Mouse (Mus musculus): ENCODE measurements around the gene Ackr4.

The Ackr4 gene

DNA sequence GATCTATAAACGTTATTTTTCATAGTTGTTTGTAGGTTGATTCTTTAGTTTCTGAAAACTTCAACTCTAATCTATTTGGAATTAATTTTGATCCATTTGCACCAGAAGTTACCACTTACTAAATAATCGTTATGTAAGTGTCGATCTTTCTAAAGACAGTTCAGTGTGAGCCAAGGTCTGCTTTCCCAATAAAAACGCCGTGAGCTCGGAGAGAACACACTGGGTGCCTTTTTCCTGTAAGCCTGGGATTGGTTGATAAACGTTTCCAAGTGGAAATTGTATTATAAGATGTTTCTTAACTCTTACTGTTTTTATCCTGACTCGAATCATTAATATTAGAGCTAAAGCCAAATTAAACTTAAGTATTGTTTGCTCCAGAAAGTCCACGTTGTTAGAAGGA lies 19.8 kb downstream of the Ackr4 start:
- DNase-seq (ENCODE audit: low spot score in 2 of 2) = no peak

DNA sequence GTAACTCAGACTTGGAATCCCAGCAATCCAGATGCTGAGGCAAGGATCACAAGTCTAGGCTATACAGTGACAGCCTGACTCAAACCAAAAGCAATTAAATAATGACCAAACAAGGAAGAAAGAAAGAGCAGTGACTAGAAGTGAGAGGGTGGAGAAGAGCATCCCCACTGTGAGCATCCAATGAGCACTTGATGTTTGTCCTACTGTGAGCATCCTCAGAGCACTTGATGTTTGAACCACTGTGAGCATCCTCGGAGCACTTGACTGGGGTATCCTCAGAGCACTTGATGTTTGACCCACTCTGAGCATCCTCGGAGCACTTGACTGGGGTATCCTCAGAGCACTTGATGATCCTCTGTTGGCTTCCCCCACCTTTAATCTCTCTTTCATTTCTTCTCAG lies 21.7 kb downstream of the Ackr4 start:
- no peak for DNase-seq (ENCODE audit: low spot score in 2 of 2)

DNA sequence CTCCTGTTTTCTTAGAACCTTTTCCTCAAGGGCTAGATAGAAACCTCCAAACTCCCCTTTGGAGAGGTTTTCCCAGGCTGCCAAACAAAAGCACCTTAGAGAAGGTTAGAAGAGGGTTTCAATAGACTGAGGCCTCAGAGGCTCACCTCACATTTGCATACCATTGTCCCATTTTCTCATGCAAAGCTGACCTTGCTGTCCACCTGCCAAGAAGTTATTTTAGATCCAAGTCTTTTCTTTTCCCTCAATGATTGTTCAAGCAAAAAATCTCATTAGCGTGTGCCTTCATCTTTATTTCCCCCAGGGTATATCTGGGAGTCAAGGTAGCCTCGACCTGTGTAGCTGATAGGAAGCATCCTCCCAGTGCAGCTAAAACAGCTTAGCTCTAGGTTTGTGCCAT lies 23.8 kb downstream of the Ackr4 start:
- no peak for DNase-seq (ENCODE audit: low spot score in 2 of 2)

- DNase-seq (ENCODE audit: low spot score in 2 of 2) = no peak
These were observed 24.4 kb downstream of the Ackr4 start for GRCm38 (mm10) chr9:104102301-104102700.

- no peak for DNase-seq (ENCODE audit: low spot score in 2 of 2)
These were observed 25.3 kb downstream of the Ackr4 start for GRCm38 (mm10) chr9:104101458-104101857.

- DNase-seq (ENCODE audit: low spot score in 2 of 2) = no peak
These were observed 25.9 kb downstream of the Ackr4 start for GRCm38 (mm10) chr9:104100822-104101221.

- DNase-seq (ENCODE audit: low spot score in 2 of 2) = peak in 1 of 2 experiments; percentile 18
These were observed 27.7 kb downstream of the Ackr4 start for GRCm38 (mm10) chr9:104099060-104099459.

DNA sequence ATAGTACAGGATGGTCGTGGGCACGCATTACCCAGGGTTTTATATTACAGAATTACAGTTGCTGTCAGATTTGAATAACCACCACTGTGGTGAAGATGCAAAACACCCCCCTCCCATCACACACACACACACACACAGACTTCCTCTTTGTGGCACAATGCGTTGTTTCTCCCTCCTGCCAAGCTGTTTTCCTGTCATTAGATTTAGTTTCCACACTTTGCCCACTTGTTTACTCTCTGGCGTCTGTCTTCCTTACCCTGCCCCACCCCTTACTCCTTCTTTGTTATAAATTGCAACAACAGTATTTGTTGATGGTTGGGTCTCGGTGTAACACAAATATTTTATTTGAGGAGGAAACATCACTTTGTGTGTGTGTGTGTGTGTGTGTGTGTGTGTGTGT lies 28.5 kb downstream of the Ackr4 start:
- no peak for DNase-seq (ENCODE audit: low spot score in 2 of 2)

DNA sequence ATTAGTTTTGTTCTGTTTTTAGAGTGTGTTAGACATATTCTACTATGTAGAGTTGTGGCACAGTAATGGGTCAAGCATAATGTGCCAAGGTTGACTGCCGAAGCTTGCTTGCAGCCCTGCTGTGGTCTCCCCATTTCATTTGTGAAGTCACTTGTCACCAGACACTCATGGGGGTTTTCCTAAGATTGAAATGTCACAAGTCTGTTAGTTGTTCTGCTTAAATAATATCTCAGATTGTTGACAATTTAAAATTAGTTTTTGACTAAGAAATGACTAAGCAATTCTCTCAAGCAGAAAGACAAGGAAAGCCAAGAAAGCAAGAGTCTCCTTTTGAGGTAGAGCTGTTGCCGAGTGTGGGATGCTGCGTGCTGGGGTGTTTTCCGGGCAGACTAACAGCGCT lies 33.8 kb downstream of the Ackr4 start:
- DNase-seq (ENCODE audit: low spot score in 2 of 2) = no peak

DNA sequence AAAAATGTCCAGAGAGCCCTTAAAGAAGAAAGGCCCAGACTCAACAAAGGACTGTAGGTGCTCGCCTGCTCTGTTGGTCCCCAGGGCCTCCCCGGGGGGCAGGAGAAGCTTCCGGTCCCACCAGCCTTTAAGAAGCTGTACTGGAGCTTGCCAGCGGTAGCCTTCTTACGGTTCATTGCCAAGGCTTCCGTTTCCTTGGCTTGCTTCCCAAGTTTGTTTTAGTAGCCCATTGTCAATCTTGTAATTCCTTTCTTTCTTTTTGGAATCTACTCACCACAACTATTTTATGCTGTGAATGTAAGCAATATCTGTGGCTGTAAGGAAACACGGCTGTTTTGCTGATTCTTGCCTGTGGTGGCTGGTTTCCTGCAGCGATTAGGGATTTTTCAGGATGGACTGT lies 38.2 kb downstream of the Ackr4 start:
- DNase-seq (ENCODE audit: low spot score in 2 of 2) = peak in 1 of 2 experiments; percentile 43

DNA sequence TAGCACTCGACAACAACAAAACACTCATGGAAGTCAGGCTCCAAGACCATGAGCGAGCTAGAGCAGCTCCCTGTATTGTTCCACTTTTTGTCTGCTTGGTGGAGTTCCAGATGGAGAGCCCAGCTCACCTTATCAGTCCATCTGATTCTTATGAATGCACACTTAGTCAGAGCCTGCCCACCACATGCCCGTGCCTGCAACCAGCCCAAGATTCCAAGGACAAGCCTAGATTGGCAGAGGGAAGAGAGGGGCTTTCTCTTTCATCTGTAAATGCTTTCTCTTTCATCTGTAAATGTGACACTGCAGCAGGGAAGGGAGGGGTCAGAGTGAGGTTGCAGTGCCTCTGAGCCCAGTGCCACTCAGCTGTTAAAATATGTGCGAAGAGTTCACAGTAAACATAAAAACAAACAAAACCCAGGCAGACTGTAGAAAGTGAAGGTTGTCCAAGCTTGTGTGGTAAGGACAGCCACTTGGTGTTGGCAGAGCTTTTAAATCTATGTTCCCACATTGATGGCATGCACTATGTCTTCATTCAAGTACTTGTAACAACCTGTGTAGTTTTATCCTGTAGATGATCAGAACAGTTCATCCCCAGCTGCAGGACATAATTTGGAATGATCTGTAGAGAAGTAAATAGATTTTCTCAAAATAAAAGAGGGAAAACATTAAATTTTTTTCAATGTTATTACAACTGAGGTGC lies 40.9 kb downstream of the Ackr4 start:
- peak in 1 of 2 experiments; percentile 27 for DNase-seq (ENCODE audit: low spot score in 2 of 2)

- DNase-seq (ENCODE audit: low spot score in 2 of 2) = no peak
These were observed 46.7 kb downstream of the Ackr4 start for GRCm38 (mm10) chr9:104080038-104080437.

DNA sequence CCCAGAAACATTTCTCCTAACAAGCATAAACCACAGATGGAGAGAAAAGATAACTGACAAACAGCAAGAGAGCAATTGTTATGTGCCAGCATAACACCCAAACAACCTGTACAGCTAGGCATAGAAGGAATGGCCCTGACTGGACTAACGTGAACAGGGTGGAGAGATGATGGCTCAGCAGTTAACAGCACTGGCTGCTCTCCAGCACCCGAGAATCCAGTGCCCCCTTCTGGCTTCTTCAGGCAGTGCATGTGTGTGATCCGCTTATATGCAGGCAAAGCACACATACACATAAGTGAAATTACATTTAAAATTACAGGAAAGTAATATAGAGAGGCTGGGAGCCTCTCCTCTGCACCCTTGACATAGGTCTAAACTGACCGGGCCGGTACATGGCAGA lies 47.4 kb downstream of the Ackr4 start:
- peak; percentile 60 to 78 for DNase-seq (ENCODE audit: low spot score in 2 of 2)

GRCm38 (mm10) chr9:104078780-104079179 lies 48.0 kb downstream of the Ackr4 start:
- no peak for DNase-seq (ENCODE audit: low spot score in 2 of 2)

- no peak for DNase-seq (ENCODE audit: low spot score in 2 of 2)
These were observed 50.9 kb downstream of the Ackr4 start for GRCm38 (mm10) chr9:104075808-104076207.

DNA sequence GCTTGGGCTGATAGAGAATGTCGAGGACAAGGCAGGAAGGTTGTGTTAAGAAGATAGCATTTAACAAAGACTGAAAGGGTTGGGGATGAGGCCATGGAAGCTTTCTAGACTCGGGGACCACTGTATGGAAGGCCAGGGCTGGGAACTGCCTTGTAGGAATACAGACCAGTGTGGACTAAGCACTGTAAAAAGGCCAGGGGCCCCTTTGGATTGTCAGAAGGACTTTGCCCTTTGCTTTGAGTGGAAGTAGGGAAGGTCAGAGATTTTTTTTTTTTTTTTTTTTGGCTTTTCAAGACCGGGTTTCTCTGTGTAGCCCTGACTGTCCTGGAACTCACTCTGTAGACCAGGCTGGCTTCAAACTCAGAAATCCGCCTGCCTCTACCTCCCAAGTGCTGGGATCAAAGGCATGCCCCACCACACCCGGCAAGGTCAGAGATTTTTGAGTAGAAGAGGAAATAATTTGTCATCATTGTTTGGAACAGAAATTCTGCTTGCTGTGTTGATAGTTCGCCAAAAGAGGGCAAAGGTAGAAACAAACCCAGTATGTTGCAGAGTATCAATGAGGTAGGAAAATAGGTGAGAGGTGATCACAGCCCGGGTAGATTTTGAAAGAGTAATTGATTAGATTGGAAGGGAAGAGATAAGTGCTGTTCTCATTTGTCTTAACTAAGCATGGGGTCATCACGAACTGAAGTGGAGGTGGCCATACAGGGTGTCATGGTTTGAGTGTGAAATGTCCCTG lies 55.7 kb downstream of the Ackr4 start:
- no peak for DNase-seq (ENCODE audit: low spot score in 2 of 2)

- DNase-seq (ENCODE audit: low spot score in 2 of 2) = no peak
These were observed 56.5 kb downstream of the Ackr4 start for GRCm38 (mm10) chr9:104070241-104070640.

GRCm38 (mm10) chr9:104064571-104064970 lies 62.2 kb downstream of the Ackr4 start:
- no peak for DNase-seq (ENCODE audit: low spot score in 2 of 2)

- DNase-seq (ENCODE audit: low spot score in 2 of 2) = peak; percentile 79 to 87
These were observed 63.3 kb downstream of the Ackr4 start, which contains the start of gene Acad11 for GRCm38 (mm10) chr9:104063244-104063961. TSS of gene Acad11 (plus strand) at chr9:104063377.

DNA sequence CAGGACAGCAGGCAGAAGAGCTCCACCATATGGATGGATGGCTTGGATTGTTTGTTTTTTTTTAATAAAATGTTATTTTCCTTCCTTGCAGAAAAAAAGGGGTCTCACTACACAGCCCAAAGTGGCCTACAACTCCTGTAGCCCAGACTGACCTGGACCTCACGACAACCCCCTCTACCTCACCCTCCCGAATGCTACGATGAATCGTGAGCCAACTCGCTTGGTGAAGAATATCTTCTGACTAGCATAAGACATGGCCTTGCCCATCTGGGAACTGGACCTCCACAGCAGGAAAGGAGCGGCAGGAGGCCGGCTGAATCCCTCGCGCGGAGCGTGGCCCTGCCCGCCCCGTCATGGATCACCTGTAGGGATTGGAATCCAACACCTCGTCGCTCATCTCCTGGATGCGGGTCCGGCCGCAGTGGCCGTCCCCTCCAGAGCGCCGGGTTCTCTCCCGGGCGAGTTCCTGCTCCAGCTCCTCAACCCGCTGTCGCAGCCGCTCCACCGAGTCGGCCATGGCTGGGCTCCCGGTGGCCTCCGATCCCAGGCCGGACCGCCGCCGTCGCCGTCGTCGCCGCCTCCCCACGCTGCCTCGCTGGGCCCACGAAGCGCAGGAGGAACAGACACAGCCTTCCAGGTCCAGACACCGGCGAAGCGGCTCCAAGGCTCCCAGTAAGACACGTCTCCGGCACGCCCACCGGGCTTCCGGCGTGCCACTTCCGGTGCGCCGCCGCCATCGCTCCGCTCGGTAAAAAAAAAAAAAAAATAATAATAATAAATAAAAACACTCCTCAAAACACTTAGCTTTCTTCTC lies 64.1 kb downstream of the Ackr4 start, which contains the start of gene Uba5:
Gene Uba5, minus strand, starts transcription at position 705 of the 814 bp plus-strand sequence.
- DNase-seq (ENCODE audit: low spot score in 2 of 2) = peak; percentile 65 to 86

DNA sequence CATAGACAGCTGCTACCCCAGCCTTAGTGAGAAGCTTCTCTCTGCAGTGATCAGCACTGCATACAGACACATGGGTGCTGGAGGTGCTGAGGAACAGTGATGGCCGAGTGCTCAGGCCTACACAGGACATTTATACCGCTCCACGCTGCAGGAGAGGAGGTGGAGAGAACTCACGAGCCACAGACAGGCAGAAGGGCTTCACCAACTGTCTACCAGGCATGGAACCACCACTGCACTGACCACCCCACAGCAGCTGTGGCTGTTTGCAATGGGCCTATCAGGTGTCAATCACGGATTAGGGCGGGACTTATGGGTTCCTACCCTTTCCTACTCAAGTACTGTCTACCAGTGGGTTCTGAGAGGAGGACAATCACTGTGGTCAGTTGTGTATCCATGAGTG lies 75.7 kb downstream of the Ackr4 start:
- DNase-seq (ENCODE audit: low spot score in 2 of 2) = no peak

DNA sequence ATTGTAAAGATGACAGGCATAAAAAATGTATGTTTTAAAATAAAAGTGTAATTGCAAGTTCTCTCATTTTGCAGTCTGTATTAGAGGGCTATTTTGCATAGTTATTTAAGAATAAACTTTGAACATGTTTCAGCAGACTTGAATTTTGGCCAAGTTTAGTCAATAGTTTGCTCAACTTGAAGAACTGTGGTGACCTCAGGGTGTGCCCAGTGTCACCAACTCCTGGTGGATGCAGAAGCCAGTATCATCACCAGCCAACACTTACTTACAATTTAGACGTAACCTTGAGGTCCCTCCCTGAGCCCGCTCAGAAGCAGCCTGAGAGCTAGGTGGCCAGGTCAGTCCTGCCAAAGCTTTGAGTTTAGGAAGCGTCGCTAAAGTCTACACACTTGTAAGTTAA lies 83.1 kb downstream of the Ackr4 start:
- no peak for DNase-seq (ENCODE audit: low spot score in 2 of 2)
